Mouse (Mus musculus): ENCODE data around the gene Brsk2.

Brsk2 gene

GRCm38 (mm10) chr7:141956174-141956566, 6.6 kb downstream of the Brsk2 start:
- no peak for DNase-seq (ENCODE audit: low spot score in 2 of 2)

- DNase-seq (ENCODE audit: low spot score in 2 of 2): no peak
Observed at GRCm38 (mm10) chr7:141957524-141958051, 8.0 kb downstream of the Brsk2 start.

- no peak for DNase-seq (ENCODE audit: low spot score in 2 of 2)
Observed at GRCm38 (mm10) chr7:141958211-141958610, 8.7 kb downstream of the Brsk2 start.

- peak in 1 of 2 experiments; percentile 26 for DNase-seq (ENCODE audit: low spot score in 2 of 2)
Observed at GRCm38 (mm10) chr7:141959133-141959532, 9.6 kb downstream of the Brsk2 start.

- DNase-seq (ENCODE audit: low spot score in 2 of 2): no peak
Observed at GRCm38 (mm10) chr7:141960926-141961325, 11.4 kb downstream of the Brsk2 start.

GRCm38 (mm10) chr7:141961491-141961890, 11.9 kb downstream of the Brsk2 start:
- no peak for DNase-seq (ENCODE audit: low spot score in 2 of 2)

- no peak for DNase-seq (ENCODE audit: low spot score in 2 of 2)
Observed at GRCm38 (mm10) chr7:141962521-141962920, 13.0 kb downstream of the Brsk2 start.

- DNase-seq (ENCODE audit: low spot score in 2 of 2): no peak
Observed at GRCm38 (mm10) chr7:141966281-141966680, 16.7 kb downstream of the Brsk2 start.

GRCm38 (mm10) chr7:141972831-141973619, 23.5 kb downstream of the Brsk2 start:
- DNase-seq (ENCODE audit: low spot score in 2 of 2): peak in 1 of 2 experiments; percentile 48

GRCm38 (mm10) chr7:141978003-141978402, 28.5 kb downstream of the Brsk2 start:
- no peak for DNase-seq (ENCODE audit: low spot score in 2 of 2)

GRCm38 (mm10) chr7:141979247-141979646, 29.7 kb downstream of the Brsk2 start:
- no peak for DNase-seq (ENCODE audit: low spot score in 2 of 2)

GRCm38 (mm10) chr7:141981237-141981636, 31.7 kb downstream of the Brsk2 start:
- DNase-seq (ENCODE audit: low spot score in 2 of 2): no peak

- DNase-seq (ENCODE audit: low spot score in 2 of 2): no peak
Observed at GRCm38 (mm10) chr7:141988314-141988806, 38.8 kb downstream of the Brsk2 start.

- no peak for DNase-seq (ENCODE audit: low spot score in 2 of 2)
Observed at GRCm38 (mm10) chr7:141991183-141991582, 41.6 kb downstream of the Brsk2 start.

GRCm38 (mm10) chr7:141994121-141994520, 44.6 kb downstream of the Brsk2 start:
- no peak for DNase-seq (ENCODE audit: low spot score in 2 of 2)

GRCm38 (mm10) chr7:142000661-142001060, 51.1 kb downstream of the Brsk2 start:
- DNase-seq (ENCODE audit: low spot score in 2 of 2): no peak

GRCm38 (mm10) chr7:142001597-142002340, 52.2 kb downstream of the Brsk2 start:
- no peak for DNase-seq (ENCODE audit: low spot score in 2 of 2)

GRCm38 (mm10) chr7:142016562-142016961, 67.0 kb downstream of the Brsk2 start:
- DNase-seq (ENCODE audit: low spot score in 2 of 2): peak in 1 of 2 experiments; percentile 65

- DNase-seq (ENCODE audit: low spot score in 2 of 2): no peak
Observed at GRCm38 (mm10) chr7:142019699-142020098, 70.1 kb downstream of the Brsk2 start.

- DNase-seq (ENCODE audit: low spot score in 2 of 2): no peak
Observed at GRCm38 (mm10) chr7:142020827-142021226, 71.3 kb downstream of the Brsk2 start.

GRCm38 (mm10) chr7:142025196-142025595, 75.6 kb downstream of the Brsk2 start:
- no peak for DNase-seq (ENCODE audit: low spot score in 2 of 2)

- peak in 1 of 2 experiments; percentile 45 for DNase-seq (ENCODE audit: low spot score in 2 of 2)
Observed at GRCm38 (mm10) chr7:142025926-142026325, 76.4 kb downstream of the Brsk2 start.

Measured in spleen, postnatal 10 days (tissue).